Mouse (Mus musculus) activated CD4-positive, CD25-positive, alpha-beta regulatory T cell, adult 9 weeks (primary cell): Measurements from ENCODE around the gene Smarcd1. TPM values are rescaled to one million over a fixed set of nuclear protein-coding genes. Genes with fewer than 3 reads are reported as not detected.

Experiments used
- polyA plus RNA-seq: library from polyadenylated mRNA; unstranded; fragments of 100-300 nt; shearing (Covaris generic); gene quantifications from one replicate; pipeline ENCODE4 v1.2.1, GENCODE M21; 2017

Smarcd1 gene
- 12.3 TPM for polyA plus RNA-seq

GRCm38 (mm10) chr15:99701999-99702900, at the start of gene Smarcd1:
TSS of gene Smarcd1 (plus strand) at chr15:99702129.

GRCm38 (mm10) chr15:99670154-99670821, 31.6 kb upstream of the Smarcd1 start, which contains the start of gene Asic1:
TSS of gene Asic1 (plus strand) at chr15:99670368.

GRCm38 (mm10) chr15:99705440-99706048, 3.6 kb downstream of the Smarcd1 start, which contains the start of gene Gm17349:
TSS of gene Gm17349 (minus strand) at chr15:99705490.

GRCm38 (mm10) chr15:99717386-99718334, 15.7 kb downstream of the Smarcd1 start, which contains the start of gene Gpd1:
TSS of gene Gpd1 (plus strand) at chr15:99717515.

GRCm38 (mm10) chr15:99725341-99726155, 23.6 kb downstream of the Smarcd1 start, which contains the start of gene Cox14:
TSS of gene Cox14 (plus strand) at chr15:99725618.

Other genes starting within 250 kb of the Smarcd1 start
- gene Nckap5l, start 244.4 kb upstream of the Smarcd1 start, polyA plus RNA-seq: 17.4 TPM
- 26.9 TPM for gene Bcdin3d, start 227.4 kb upstream of the Smarcd1 start, polyA plus RNA-seq
- not detected for gene Faim2, start 174.0 kb upstream of the Smarcd1 start, polyA plus RNA-seq
- gene Aqp2, start 123.1 kb upstream of the Smarcd1 start, polyA plus RNA-seq: not detected
- gene Aqp5, start 111.3 kb upstream of the Smarcd1 start, polyA plus RNA-seq: not detected
- gene Aqp6, start 100.7 kb upstream of the Smarcd1 start, polyA plus RNA-seq: not detected
- 32.0 TPM for gene Racgap1, start 50.5 kb upstream of the Smarcd1 start, polyA plus RNA-seq
- gene Asic1, start 31.8 kb upstream of the Smarcd1 start, polyA plus RNA-seq: 0.40 TPM
- gene Gm17349, start 3.4 kb downstream of the Smarcd1 start, polyA plus RNA-seq: not detected
- not detected for gene Gpd1, start 15.4 kb downstream of the Smarcd1 start, polyA plus RNA-seq
- 176 TPM for gene Cox14, start 23.5 kb downstream of the Smarcd1 start, polyA plus RNA-seq
- gene Cers5, start 70.8 kb downstream of the Smarcd1 start, polyA plus RNA-seq: 81.5 TPM
- gene Lima1, start 173.3 kb downstream of the Smarcd1 start, polyA plus RNA-seq: 4.7 TPM